Mouse (Mus musculus) midbrain, postnatal 0 days (tissue): ENCODE data around the gene Aip. TPM values are rescaled to one million over a fixed set of nuclear protein-coding genes. Genes with fewer than 3 reads are reported as not detected.
"Not testable (repeated sequence)": the region's sequence is repeated elsewhere in the genome, so short reads cannot be mapped to it uniquely, and the experiment has no call there.

Experiments used
- ATAC-seq: fragments of 200-750 bp; cut with Nextera tagmentation; 2 replicates; pipeline ENCODE4 v1.8.0; 2017; ENCODE audit warnings: moderate number of reproducible peaks, mild to moderate bottlenecking, moderate TSS enrichment, moderate library complexity; ENCODE audit not compliant: low FRiP score
- DNase-seq: peaks from one replicate; pipeline ENCODE4 v3.0.0-alpha.2; 2015; ENCODE audit warnings: low spot score
- H3K27ac ChIP-seq: fragments of 300-500 bp; sonication (generic); 2 replicates; pipeline ENCODE4 v1.5.1; 2014; ENCODE audit warnings: low read depth, mild to moderate bottlenecking, low read length, mixed read lengths
- H3K27me3 ChIP-seq: fragments of 300-500 bp; sonication (generic); 2 replicates; pipeline ENCODE4 v1.6.1; 2014; ENCODE audit warnings: low read length, control low read depth, mixed read lengths; ENCODE audit not compliant: insufficient read depth
- H3K36me3 ChIP-seq: fragments of 300-500 bp; sonication (generic); 2 replicates; pipeline ENCODE4 v1.6.1; 2014; ENCODE audit warnings: low read length, control low read depth, mixed read lengths; ENCODE audit not compliant: insufficient read depth
- H3K4me1 ChIP-seq: fragments of 300-500 bp; sonication (generic); 2 replicates; pipeline ENCODE4 v1.6.1; 2014; ENCODE audit warnings: mild to moderate bottlenecking, control low read depth, antibody characterized with exemption, low read length, mixed read lengths; ENCODE audit not compliant: insufficient read depth
- H3K4me2 ChIP-seq: fragments of 300-500 bp; sonication (generic); 2 replicates; pipeline ENCODE4 v1.6.1; 2014; ENCODE audit warnings: low read depth, mild to moderate bottlenecking, low read length, mixed read lengths; ENCODE audit not compliant: poor library complexity, severe bottlenecking
- H3K4me3 ChIP-seq: fragments of 300-500 bp; sonication (generic); 2 replicates; pipeline ENCODE4 v1.5.1; 2014; ENCODE audit warnings: low read depth, mild to moderate bottlenecking, low read length, moderate library complexity
- H3K9ac ChIP-seq: fragments of 300-500 bp; sonication (generic); replicated peaks from 2 replicates; pipeline ENCODE4 v1.6.1; 2014; ENCODE audit warnings: mild to moderate bottlenecking, low read length, moderate library complexity, mixed read lengths; ENCODE audit not compliant: poor library complexity, severe bottlenecking
- H3K9me3 ChIP-seq: fragments of 300-500 bp; sonication (generic); 2 replicates; pipeline ENCODE4 v1.6.1; 2016; ENCODE audit warnings: low read length, control low read depth
- CTCF ChIP-seq: IDR thresholded peaks from 2 replicates; pipeline ENCODE4 v1.5.1; 2016; ENCODE audit warnings: antibody characterized with exemption, mild to moderate bottlenecking
- WGBS: fragments of 180-500 bp; shearing (Covaris S2); extraction: QIAGEN DNeasy Blood & Tissue Kit; methylation state at CpG from one replicate; pipeline ENCODE4 v1.1.7; 2014; 5-methylcytosine and 5-hydroxymethylcytosine counted together
- polyA plus RNA-seq: library from polyadenylated mRNA; unstranded; fragments of >200 nt; fragmentation: Nextera tagmentation; extraction: Ambion mirVana; gene quantifications from 2 replicates; pipeline ENCODE4 v1.2.1, GENCODE M21; 2015
- total RNA-seq: library from RNA; depleted of rRNA; stranded (reverse); fragments of >200 nt; gene quantifications from 2 replicates; pipeline ENCODE4 v1.2.3, GENCODE M21; 2014

The Aip gene
- total and polyA plus RNA-seq, 2 experiments from 2014 or later: 49.9 to 87.7 TPM

GRCm38 (mm10) chr19:4135963-4136345 lies 10.3 kb upstream of the Aip start:
- TF ChIP-seq CTCF: peak; percentile 46
- H3K9ac ChIP-seq, H3K4me2 ChIP-seq, H3K27me3 ChIP-seq, ATAC-seq, H3K4me3 ChIP-seq, H3K4me1 ChIP-seq, DNase-seq, H3K9me3 ChIP-seq, H3K27ac ChIP-seq: not testable (repeated sequence)
- WGBS: 22% methylated on average over 8 of the region's 8 CpGs
- H3K36me3 ChIP-seq: peaks cover 19% of the 10 kb centered on the region

GRCm38 (mm10) chr19:4135229-4135962 lies 9.7 kb upstream of the Aip start:
- not testable (repeated sequence) for H3K4me3 ChIP-seq, H3K9me3 ChIP-seq, H3K4me1 ChIP-seq, H3K4me2 ChIP-seq, H3K27me3 ChIP-seq, H3K9ac ChIP-seq, DNase-seq, H3K27ac ChIP-seq, ATAC-seq
- WGBS: 82% methylated on average over 6 of the region's 6 CpGs
- peaks cover 19% of the 10 kb centered on the region for H3K36me3 ChIP-seq

- Histone ChIP-seq H3K4me1 (no peaks in the 10 kb centered on the region), H3K4me3 (no peak overlapping the region), H3K27ac (no peak overlapping the region), H3K9ac (no peak overlapping the region), H3K9me3 (no peaks in the 10 kb centered on the region), H3K27me3 (no peaks in the 10 kb centered on the region), H3K36me3 (peaks cover 28% of the 10 kb centered on the region), H3K4me2 (no peak overlapping the region)
- DNase-seq (no peak), ATAC-seq (no peak)
- 88% methylated on average over 4 of the region's 4 CpGs for WGBS
- TF ChIP-seq CTCF: no peak
Observed at GRCm38 (mm10) chr19:4134354-4134753, 8.7 kb upstream of the Aip start.

GRCm38 (mm10) chr19:4131768-4132167 lies 6.1 kb upstream of the Aip start:
- Histone ChIP-seq H3K4me3 (no peak overlapping the region), H3K36me3 (peaks cover 37% of the 10 kb centered on the region), H3K4me2 (no peak overlapping the region), H3K9ac (no peak overlapping the region), H3K4me1 (0 out of 2 replicates have a peak, but pooled peaks cover 9% of the 10 kb centered on the region), H3K9me3 (no peaks in the 10 kb centered on the region), H3K27me3 (no peaks in the 10 kb centered on the region), H3K27ac (no peak overlapping the region)
- no peak for DNase-seq
- ATAC-seq: no peak
- WGBS: 85% methylated on average over 2 of the region's 2 CpGs
- TF ChIP-seq CTCF: no peak

- H3K27ac ChIP-seq: no peak overlapping the region
- no peak overlapping the region for H3K4me2 ChIP-seq
- H3K4me1 ChIP-seq: peaks cover 12% of the 10 kb centered on the region; the same call in 1 of the 2 replicates
- WGBS: 98% methylated on average over 5 of the region's 5 CpGs
- ATAC-seq (no peak), DNase-seq (no peak)
- H3K4me3 ChIP-seq: no peak overlapping the region
- peaks cover 37% of the 10 kb centered on the region for H3K36me3 ChIP-seq
- no peak overlapping the region for H3K9ac ChIP-seq
- no peaks in the 10 kb centered on the region for H3K27me3 ChIP-seq
- no peak for TF ChIP-seq CTCF
- H3K9me3 ChIP-seq: no peaks in the 10 kb centered on the region
Observed at GRCm38 (mm10) chr19:4131075-4131474, 5.4 kb upstream of the Aip start.

GRCm38 (mm10) chr19:4130106-4130505 lies 4.4 kb upstream of the Aip start:
- Histone ChIP-seq H3K4me3 (no peak overlapping the region), H3K4me2 (no peak overlapping the region), H3K4me1 (peaks cover 12% of the 10 kb centered on the region; the same call in 1 of the 2 replicates), H3K27ac (no peak overlapping the region), H3K9ac (no peak overlapping the region), H3K9me3 (no peaks in the 10 kb centered on the region), H3K36me3 (peaks cover 37% of the 10 kb centered on the region), H3K27me3 (no peaks in the 10 kb centered on the region)
- no peak for DNase-seq
- no peak for TF ChIP-seq CTCF
- ATAC-seq: no peak
- WGBS: 95% methylated on average over 4 of the region's 4 CpGs
